Mouse (Mus musculus) CD4-positive naive resting alpha-beta T cell, adult 57 days (primary cell): ENCODE data around the gene Gm49321. TPM values are rescaled to one million over a fixed set of nuclear protein-coding genes. Genes with fewer than 3 reads are reported as not detected.

Experiments used
- total RNA-seq: library from RNA; stranded (reverse); gene quantifications from one replicate; pipeline ENCODE4 v1.2.4, GENCODE M21; 2023

The Gm49321 gene
- 17.1 TPM for total RNA-seq

GRCm38 (mm10) chr12:73937353-73937752, at the start of gene Gm49321:
Gene Gm49321 (plus strand): TSS chr12:73937653.

GRCm38 (mm10) chr12:73964291-73965281, 27.1 kb downstream of the Gm49321 start, which contains the start of gene Snapc1:
Gene Snapc1 (plus strand): TSS chr12:73964481.

GRCm38 (mm10) chr12:73997297-73998127, 60.1 kb downstream of the Gm49321 start, which contains the start of gene Syt16:
Gene Syt16 (plus strand): TSS chr12:73997661.

Other genes starting within 250 kb of the Gm49321 start
- 105 TPM for gene Hif1a, start 36.3 kb upstream of the Gm49321 start, total RNA-seq
- 39.1 TPM for gene Snapc1, start 26.8 kb downstream of the Gm49321 start, total RNA-seq
- gene Syt16, start 60.0 kb downstream of the Gm49321 start, total RNA-seq, result not detected